Mouse (Mus musculus) kidney, embryonic 14.5 days (tissue): ENCODE data around the gene Derl2. TPM values are rescaled to one million over a fixed set of nuclear protein-coding genes. Genes with fewer than 3 reads are reported as not detected.

Experiments used
- ATAC-seq: fragments of 200-750 bp; cut with Nextera tagmentation; 2 replicates; pipeline ENCODE4 v1.8.0; 2017; ENCODE audit warnings: moderate number of reproducible peaks, mild to moderate bottlenecking, moderate TSS enrichment, moderate library complexity; ENCODE audit not compliant: low FRiP score, low TSS enrichment
- H3K27ac ChIP-seq: fragments of 300-500 bp; sonication (generic); 2 replicates; pipeline ENCODE4 v1.5.1; 2014; ENCODE audit warnings: low read depth, mild to moderate bottlenecking, low read length, moderate library complexity, mixed read lengths
- H3K27me3 ChIP-seq: fragments of 300-500 bp; sonication (generic); 2 replicates; pipeline ENCODE4 v1.6.1; 2014; ENCODE audit warnings: mild to moderate bottlenecking, low read length; ENCODE audit not compliant: control insufficient read depth, insufficient read depth
- H3K36me3 ChIP-seq: fragments of 300-500 bp; sonication (generic); 2 replicates; pipeline ENCODE4 v1.6.1; 2014; ENCODE audit warnings: low read length, mixed read lengths; ENCODE audit not compliant: control insufficient read depth, insufficient read depth
- H3K4me1 ChIP-seq: fragments of 300-500 bp; sonication (generic); 2 replicates; pipeline ENCODE4 v1.6.1; 2014; ENCODE audit warnings: low read length, mixed read lengths; ENCODE audit not compliant: control insufficient read depth, insufficient read depth
- H3K4me2 ChIP-seq: fragments of 300-500 bp; sonication (generic); replicated peaks from 2 replicates; pipeline ENCODE4 v1.6.1; 2014; ENCODE audit warnings: low read depth, mild to moderate bottlenecking, low read length
- H3K4me3 ChIP-seq: fragments of 300-500 bp; sonication (generic); 2 replicates; pipeline ENCODE4 v1.5.1; 2014; ENCODE audit warnings: mild to moderate bottlenecking, low read length
- H3K9ac ChIP-seq: fragments of 300-500 bp; sonication (generic); 2 replicates; pipeline ENCODE4 v1.6.1; 2014; ENCODE audit warnings: low read depth, mild to moderate bottlenecking, low read length, moderate library complexity
- H3K9me3 ChIP-seq: fragments of 300-500 bp; sonication (generic); 2 replicates; pipeline ENCODE4 v1.6.1; 2016; ENCODE audit warnings: low read length; ENCODE audit not compliant: control insufficient read depth
- WGBS: fragments of 180-500 bp; shearing (Covaris S2); extraction: QIAGEN DNeasy Blood & Tissue Kit; methylation state at CpG from one replicate; pipeline ENCODE4 v1.1.7; 2014; 5-methylcytosine and 5-hydroxymethylcytosine counted together
- polyA plus RNA-seq: library from polyadenylated mRNA; unstranded; fragments of >200 nt; fragmentation: Nextera tagmentation; extraction: Ambion mirVana; gene quantifications from 2 replicates; pipeline ENCODE4 v1.2.1, GENCODE M21; 2014

Derl2 gene
- polyA plus RNA-seq, 1 experiment from 2014 or later, result 42.7 TPM

- Histone ChIP-seq H3K4me3 (no peak overlapping the region), H3K27ac (no peak overlapping the region), H3K4me2 (no peak overlapping the region), H3K27me3 (no peaks in the 10 kb centered on the region), H3K9me3 (no peaks in the 10 kb centered on the region), H3K36me3 (peaks cover 46% of the 10 kb centered on the region), H3K4me1 (no peaks in the 10 kb centered on the region), H3K9ac (no peak overlapping the region)
- ATAC-seq, result no peak
- 74% methylated on average over 4 of the region's 4 CpGs for WGBS
These were observed 45.7 kb downstream of the Derl2 start for GRCm38 (mm10) chr11:70973947-70974346.

- no peak overlapping the region for H3K9ac ChIP-seq
- no peak overlapping the region for H3K4me2 ChIP-seq
- no peaks in the 10 kb centered on the region for H3K9me3 ChIP-seq
- no peak overlapping the region for H3K4me3 ChIP-seq
- 63% methylated on average over 1 of the region's 1 CpGs for WGBS
- no peak overlapping the region for H3K27ac ChIP-seq
- H3K4me1 ChIP-seq, result peaks cover 5% of the 10 kb centered on the region
- no peak for ATAC-seq
- no peaks in the 10 kb centered on the region for H3K27me3 ChIP-seq
- H3K36me3 ChIP-seq, result peaks cover 36% of the 10 kb centered on the region
These were observed 47.1 kb downstream of the Derl2 start for GRCm38 (mm10) chr11:70972586-70972985.

GRCm38 (mm10) chr11:70970560-70971540 lies 48.8 kb downstream of the Derl2 start:
- ATAC-seq, result peak; percentile 40
- Histone ChIP-seq H3K9me3 (no peaks in the 10 kb centered on the region), H3K36me3 (peaks cover 32% of the 10 kb centered on the region), H3K4me2 (peak overlapping the region; percentile 88), H3K27ac (peak overlapping the region; percentile 81; the same call in 1 of the 2 replicates), H3K4me3 (peak overlapping the region; percentile 97), H3K27me3 (no peaks in the 10 kb centered on the region), H3K4me1 (peaks cover 5% of the 10 kb centered on the region), H3K9ac (peak overlapping the region; percentile 67)
- 17% methylated on average over 24 of the region's 24 CpGs for WGBS

- peak within 1 kb of the TSS; percentile 97 for H3K4me3 ChIP-seq
- under 1% methylated on average over 39 of the region's 43 CpGs for WGBS
- H3K9me3 ChIP-seq, result no peaks in the 10 kb centered on the region
- peaks cover 34% of the 10 kb centered on the region for H3K36me3 ChIP-seq
- H3K27ac ChIP-seq, result peak within 1 kb of the TSS; percentile 88
- peak; percentile 98 for ATAC-seq
- H3K4me2 ChIP-seq, result peak within 1 kb of the TSS; percentile 88
- peak within 1 kb of the TSS; percentile 94 for H3K9ac ChIP-seq
- H3K27me3 ChIP-seq, result no peaks in the 10 kb centered on the region
- H3K4me1 ChIP-seq, result peaks cover 5% of the 10 kb centered on the region
These were observed 49.7 kb downstream of the Derl2 start, which contains the start of the genes Nup88 and Rpain for GRCm38 (mm10) chr11:70969821-70970559. TSS of gene Nup88 (minus strand) at chr11:70969973. TSS of gene Rpain (plus strand) at chr11:70970213.

GRCm38 (mm10) chr11:70969271-70969794 lies 50.3 kb downstream of the Derl2 start:
- H3K4me2 ChIP-seq, result peak overlapping the region; percentile 73
- no peaks in the 10 kb centered on the region for H3K9me3 ChIP-seq
- peak overlapping the region; percentile 97 for H3K4me3 ChIP-seq
- WGBS, result under 1% methylated on average over 25 of the region's 25 CpGs
- H3K9ac ChIP-seq, result peak overlapping the region; percentile 94
- H3K27me3 ChIP-seq, result no peaks in the 10 kb centered on the region
- H3K27ac ChIP-seq, result peak overlapping the region; percentile 88
- H3K36me3 ChIP-seq, result peaks cover 35% of the 10 kb centered on the region
- peaks cover 5% of the 10 kb centered on the region for H3K4me1 ChIP-seq
- ATAC-seq, result peak; percentile 8; the same call in 1 of the 2 replicates

GRCm38 (mm10) chr11:70964222-70964907 lies 55.3 kb downstream of the Derl2 start:
- Histone ChIP-seq H3K27me3 (no peaks in the 10 kb centered on the region), H3K4me3 (no peak overlapping the region), H3K9me3 (no peaks in the 10 kb centered on the region), H3K9ac (no peak overlapping the region), H3K27ac (no peak overlapping the region), H3K4me2 (no peak overlapping the region), H3K4me1 (peaks cover 5% of the 10 kb centered on the region), H3K36me3 (peaks cover 71% of the 10 kb centered on the region)
- no peak for ATAC-seq
- WGBS, result 82% methylated on average over 4 of the region's 4 CpGs

GRCm38 (mm10) chr11:70960786-70961554 lies 58.7 kb downstream of the Derl2 start:
- Histone ChIP-seq H3K4me3 (no peak overlapping the region), H3K4me2 (no peak overlapping the region), H3K9ac (no peak overlapping the region), H3K36me3 (peaks cover 91% of the 10 kb centered on the region), H3K27me3 (no peaks in the 10 kb centered on the region), H3K4me1 (no peaks in the 10 kb centered on the region), H3K27ac (no peak overlapping the region), H3K9me3 (no peaks in the 10 kb centered on the region)
- ATAC-seq, result no peak
- 95% methylated on average over 5 of the region's 5 CpGs for WGBS
